Mouse (Mus musculus): Measurements from ENCODE around the gene 1700001K19Rik.
"Not testable (repeated sequence)": the region's sequence is repeated elsewhere in the genome, so short reads cannot be mapped to it uniquely, and the experiment has no call there.

Gene 1700001K19Rik

GRCm38 (mm10) chr12:110696173-110696974, 14.0 kb upstream of the 1700001K19Rik start:
- DNase-seq (ENCODE audit: low read depth, low spot score): peak; percentile 96

- DNase-seq (ENCODE audit: low read depth, low spot score): no peak
These were observed 13.3 kb upstream of the 1700001K19Rik start for GRCm38 (mm10) chr12:110695676-110696171.

DNA sequence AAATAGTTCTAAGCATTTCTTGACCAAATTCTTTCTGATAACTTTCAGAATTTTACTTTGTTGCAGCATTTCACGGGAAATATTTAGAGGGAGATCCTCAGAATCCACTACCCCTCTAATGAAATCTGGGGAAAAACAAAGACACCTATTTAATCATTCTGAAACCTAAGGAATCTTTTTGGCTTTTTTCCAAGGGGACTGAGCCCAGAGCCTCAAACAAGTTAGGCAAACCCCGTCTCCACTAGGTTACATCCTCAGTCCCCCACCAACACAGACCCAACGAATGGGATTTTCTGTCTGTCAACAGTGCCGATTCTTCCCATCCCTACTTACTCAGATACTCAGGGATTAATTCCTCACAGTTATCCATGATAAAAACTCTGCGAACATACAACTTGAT, 11.0 kb upstream of the 1700001K19Rik start:
- not testable (repeated sequence) for DNase-seq (ENCODE audit: low read depth, low spot score)

- DNase-seq (ENCODE audit: low read depth, low spot score): no peak
These were observed 7.7 kb upstream of the 1700001K19Rik start for GRCm38 (mm10) chr12:110689919-110690643.

DNA sequence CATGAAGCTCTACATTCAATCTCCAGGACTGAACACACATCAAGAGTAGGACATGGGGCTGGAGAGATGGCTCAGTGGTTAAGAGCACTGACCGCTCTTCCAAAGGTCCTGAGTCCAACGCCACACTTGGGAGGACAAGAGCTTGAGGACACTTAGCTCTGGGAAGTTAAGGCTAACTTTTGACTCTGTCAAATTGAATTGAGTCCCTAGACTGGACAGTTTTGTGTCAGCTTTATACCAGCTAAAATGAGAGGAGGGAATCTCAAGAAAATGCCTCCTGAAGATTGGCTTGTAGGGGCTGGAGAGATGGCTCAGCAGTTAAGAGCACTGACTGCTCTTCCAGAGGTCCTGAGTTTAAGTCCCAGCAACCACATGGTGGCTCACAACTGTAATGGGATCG, 6.5 kb upstream of the 1700001K19Rik start:
- DNase-seq (ENCODE audit: low read depth, low spot score): not testable (repeated sequence)

DNA sequence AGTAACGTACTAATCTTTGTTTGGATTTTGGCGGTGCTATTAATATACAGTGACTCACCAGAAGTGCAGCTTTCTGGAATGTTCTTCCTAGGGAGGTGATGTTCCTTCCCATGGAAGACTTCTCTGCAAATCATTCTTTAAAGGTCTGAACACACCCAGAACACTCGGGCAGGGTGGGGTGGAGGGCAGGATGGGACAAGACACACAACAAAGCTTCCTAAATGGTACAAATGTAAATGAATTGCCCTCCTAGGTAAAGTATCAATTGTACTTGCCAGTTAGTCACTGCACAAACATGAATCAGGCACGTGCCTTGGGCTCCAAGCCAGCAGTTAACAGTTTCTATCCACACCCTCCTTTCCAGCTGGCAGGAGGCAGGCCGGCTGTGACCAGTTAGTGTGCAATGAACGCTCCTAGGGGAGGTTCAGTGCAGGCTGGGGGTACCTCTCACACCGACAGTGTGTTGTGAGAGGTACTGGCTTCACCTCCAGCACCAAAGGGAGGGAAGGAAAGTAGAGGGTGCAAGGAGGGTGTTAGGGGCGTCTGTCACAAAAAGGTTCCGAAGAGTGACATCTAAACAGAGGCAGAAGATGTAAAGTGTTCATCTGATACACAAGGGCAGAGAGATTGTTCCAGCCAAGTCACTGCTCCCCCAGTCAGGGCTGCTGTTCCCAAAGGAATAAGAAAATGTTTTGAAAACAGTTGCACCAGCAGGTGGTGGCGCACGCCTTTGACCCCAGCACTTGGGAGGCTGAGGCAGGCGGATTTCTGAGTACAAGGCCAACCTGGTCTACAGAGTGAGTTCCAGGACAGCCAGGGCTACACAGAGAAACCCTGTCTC, 5.7 kb upstream of the 1700001K19Rik start:
- DNase-seq (ENCODE audit: low read depth, low spot score): no peak

- DNase-seq (ENCODE audit: low read depth, low spot score): no peak
These were observed 1.2 kb upstream of the 1700001K19Rik start for GRCm38 (mm10) chr12:110683580-110683979.

DNA sequence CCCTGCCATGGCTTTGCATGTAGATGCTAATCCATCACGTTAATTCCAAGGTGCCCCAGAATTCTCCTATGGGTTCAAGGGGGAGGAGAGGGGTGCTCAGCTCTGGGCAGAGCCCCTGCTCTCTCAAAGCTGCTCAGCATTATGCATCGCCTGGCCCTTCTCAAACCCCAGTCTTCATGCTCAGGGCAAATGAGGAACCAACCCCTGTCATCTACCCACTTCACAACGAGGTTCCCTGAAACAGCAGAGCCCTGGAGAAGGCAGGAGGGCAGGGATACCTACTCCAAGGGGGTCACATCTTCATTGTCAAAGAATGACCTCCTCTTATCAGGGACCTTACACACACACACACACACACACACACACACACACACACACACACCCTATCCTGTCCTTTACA, 541 bp downstream of the 1700001K19Rik start:
- DNase-seq (ENCODE audit: low read depth, low spot score): no peak

DNA sequence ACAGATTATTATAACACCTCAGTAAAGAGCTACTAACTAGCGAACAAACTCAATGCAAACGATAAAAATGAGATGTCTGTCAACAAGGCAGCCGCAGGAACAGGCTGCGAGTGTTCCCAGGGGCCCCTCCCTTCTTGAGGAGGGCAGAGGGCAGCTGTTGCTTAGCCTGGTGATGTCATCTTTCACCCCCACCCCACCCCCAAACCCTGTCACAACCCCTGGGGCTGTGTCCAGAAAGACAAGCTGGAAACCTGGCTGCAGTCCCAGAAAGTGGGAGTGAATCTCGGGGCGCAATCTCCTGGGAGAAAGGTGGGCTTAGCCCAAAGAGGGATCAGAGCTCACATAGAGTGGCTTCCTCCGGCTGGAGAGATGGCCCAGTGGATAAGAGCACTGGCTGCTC, 1.2 kb downstream of the 1700001K19Rik start:
- DNase-seq (ENCODE audit: low read depth, low spot score): peak; percentile 79

- DNase-seq (ENCODE audit: low read depth, low spot score): no peak
These were observed 8.2 kb downstream of the 1700001K19Rik start for GRCm38 (mm10) chr12:110674243-110674642.

DNA sequence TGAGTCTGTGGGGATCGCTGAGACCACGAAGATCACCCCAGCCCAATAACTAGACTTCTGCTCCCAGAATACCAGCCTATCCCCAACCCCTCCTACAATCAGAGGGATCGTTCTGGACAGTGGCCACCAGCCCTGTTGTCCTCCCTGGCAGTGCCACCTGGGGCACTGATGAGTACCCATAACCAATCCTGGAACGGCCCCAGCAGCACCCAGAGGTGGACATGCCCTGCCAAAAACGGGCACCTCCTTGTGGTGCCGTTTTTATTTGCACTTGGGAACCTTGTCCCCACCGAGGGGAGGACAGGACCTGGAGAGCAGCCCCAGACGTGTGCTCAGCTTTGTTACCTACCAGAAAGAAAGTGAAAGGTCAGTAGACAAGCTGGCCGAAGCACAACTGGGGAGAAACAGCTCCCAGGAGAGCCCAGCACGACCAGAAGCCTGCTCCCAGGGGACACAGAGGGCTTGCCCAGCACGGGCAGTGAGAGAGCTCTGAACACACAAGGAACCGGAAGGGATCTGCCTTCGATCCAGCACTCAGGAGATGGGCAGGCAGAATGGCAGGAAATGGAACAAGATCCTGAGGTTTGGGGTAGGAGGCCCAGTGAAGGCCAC, 14.8 kb downstream of the 1700001K19Rik start:
- no peak for DNase-seq (ENCODE audit: low read depth, low spot score)

GRCm38 (mm10) chr12:110661746-110662145, 20.7 kb downstream of the 1700001K19Rik start:
- no peak for DNase-seq (ENCODE audit: low read depth, low spot score)

GRCm38 (mm10) chr12:110651464-110651863, 31.0 kb downstream of the 1700001K19Rik start:
- DNase-seq (ENCODE audit: low read depth, low spot score): no peak

DNA sequence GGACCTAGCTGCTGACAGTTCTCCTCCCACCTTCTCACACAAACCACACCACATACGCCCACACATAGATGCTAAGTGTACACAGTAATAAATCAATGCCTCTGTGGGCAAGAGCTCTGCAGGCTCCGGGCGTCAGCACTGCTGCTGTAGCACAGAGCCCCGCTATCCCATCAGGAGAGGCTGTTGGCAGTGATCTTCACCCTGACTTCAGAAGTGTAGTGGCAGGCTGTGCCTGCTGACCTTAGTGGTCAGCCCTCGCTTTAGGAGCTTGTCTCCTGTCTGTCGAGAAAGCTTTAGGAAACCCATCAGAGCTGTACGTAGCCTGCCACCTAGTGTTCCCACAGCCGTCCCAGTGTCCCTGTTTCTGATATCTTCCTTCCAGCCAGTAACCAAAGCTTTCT, 32.2 kb downstream of the 1700001K19Rik start:
- no peak for DNase-seq (ENCODE audit: low read depth, low spot score)

- DNase-seq (ENCODE audit: low read depth, low spot score): no peak
These were observed 44.8 kb downstream of the 1700001K19Rik start for GRCm38 (mm10) chr12:110637507-110638114.

DNA sequence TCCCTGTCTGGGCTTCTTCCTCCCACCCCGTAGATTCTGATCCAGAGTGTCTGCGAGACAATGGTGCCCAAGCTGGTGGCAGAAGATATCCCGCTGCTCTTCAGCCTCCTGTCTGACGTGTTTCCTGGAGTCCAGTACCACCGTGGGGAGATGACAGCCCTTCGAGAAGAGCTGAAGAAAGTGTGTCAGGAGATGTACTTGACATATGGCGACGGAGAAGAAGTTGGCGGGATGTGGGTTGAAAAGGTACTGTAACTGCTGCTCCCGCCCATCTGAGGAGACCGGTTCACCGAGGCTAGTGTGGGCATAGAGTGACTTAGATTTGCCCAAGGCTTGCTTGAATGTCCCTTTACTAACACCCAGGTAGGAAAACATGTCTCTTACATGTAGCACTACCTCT, 46.1 kb downstream of the 1700001K19Rik start:
- no peak for DNase-seq (ENCODE audit: low read depth, low spot score)

GRCm38 (mm10) chr12:110630056-110630455, 52.4 kb downstream of the 1700001K19Rik start:
- DNase-seq (ENCODE audit: low read depth, low spot score): peak; percentile 71
